Mouse (Mus musculus) intestine, embryonic 14.5 days (tissue): Measurements from ENCODE around the gene Arl6ip1. TPM values are rescaled to one million over a fixed set of nuclear protein-coding genes. Genes with fewer than 3 reads are reported as not detected.
A peak's percentile ranks its signal among the peaks of the same experiment; 100 is the strongest.

Experiments
- ATAC-seq: fragments of 200-750 bp; cut with Nextera tagmentation; replicated peaks from 2 replicates; pipeline ENCODE4 v1.8.0; 2017; ENCODE audit warnings: low read depth, moderate number of reproducible peaks, moderate TSS enrichment, moderate library complexity; ENCODE audit not compliant: low FRiP score, low TSS enrichment
- DNase-seq: peaks from one replicate; pipeline ENCODE4 v3.0.0-alpha.2; 2018; ENCODE audit warnings: low spot score
- H3K27ac ChIP-seq: fragments of 300-500 bp; sonication (generic); 2 replicates; pipeline ENCODE4 v1.5.1; 2014; ENCODE audit warnings: low read depth, mild to moderate bottlenecking, control low read depth
- H3K27me3 ChIP-seq: fragments of 300-500 bp; sonication (generic); replicated peaks from 2 replicates; pipeline ENCODE4 v1.6.1; 2014; ENCODE audit warnings: low read length, control low read depth; ENCODE audit not compliant: control insufficient read depth, insufficient read depth
- H3K36me3 ChIP-seq: fragments of 300-500 bp; sonication (generic); 2 replicates; pipeline ENCODE4 v1.6.1; 2014; ENCODE audit warnings: low read length, control low read depth; ENCODE audit not compliant: control insufficient read depth, insufficient read depth
- H3K4me1 ChIP-seq: fragments of 300-500 bp; sonication (generic); replicated peaks from 2 replicates; pipeline ENCODE4 v1.6.1; 2014; ENCODE audit warnings: low read length, control low read depth, mixed read lengths; ENCODE audit not compliant: control insufficient read depth, insufficient read depth
- H3K4me2 ChIP-seq: fragments of 300-500 bp; sonication (generic); 2 replicates; pipeline ENCODE4 v1.6.1; 2014; ENCODE audit warnings: low read length
- H3K4me3 ChIP-seq: fragments of 300-500 bp; sonication (generic); 2 replicates; pipeline ENCODE4 v1.5.1; 2014; ENCODE audit warnings: low read depth, low read length, control low read depth, mixed read lengths
- H3K9ac ChIP-seq: fragments of 300-500 bp; sonication (generic); 2 replicates; pipeline ENCODE4 v1.6.1; 2014; ENCODE audit warnings: mild to moderate bottlenecking, low read length
- H3K9me3 ChIP-seq: fragments of 300-500 bp; sonication (generic); 2 replicates; pipeline ENCODE4 v1.6.1; 2016; ENCODE audit warnings: low read length, control low read depth; ENCODE audit not compliant: control insufficient read depth
- WGBS: fragments of 180-500 bp; shearing (Covaris S2); extraction: QIAGEN DNeasy Blood & Tissue Kit; methylation state at CpG from one replicate; pipeline ENCODE4 v1.1.7; 2014; 5-methylcytosine and 5-hydroxymethylcytosine counted together
- polyA plus RNA-seq: library from polyadenylated mRNA; unstranded; fragments of >200 nt; fragmentation: Nextera tagmentation; extraction: Ambion mirVana; gene quantifications from 2 replicates; pipeline ENCODE4 v1.2.1, GENCODE M21; 2014

The Arl6ip1 gene
- polyA plus RNA-seq, 1 experiment from 2014 or later, result 323 TPM

- Histone ChIP-seq H3K27ac (no peak overlapping the region; the same call in 1 of the 2 replicates), H3K4me2 (no peak overlapping the region), H3K4me1 (peaks cover 3% of the 10 kb centered on the region; the same call in 1 of the 2 replicates), H3K4me3 (no peak overlapping the region), H3K36me3 (peaks cover 58% of the 10 kb centered on the region), H3K27me3 (no peaks in the 10 kb centered on the region), H3K9me3 (no peaks in the 10 kb centered on the region), H3K9ac (no peak overlapping the region)
- ATAC-seq (no peak), DNase-seq (peak; percentile 47)
- 74% methylated on average over 5 of the region's 5 CpGs for WGBS
Observed at GRCm38 (mm10) chr7:118119946-118120345, 9.5 kb downstream of the Arl6ip1 start.

GRCm38 (mm10) chr7:118119142-118119541, 10.3 kb downstream of the Arl6ip1 start:
- no peak overlapping the region for H3K4me3 ChIP-seq
- no peak overlapping the region for H3K9ac ChIP-seq
- no peaks in the 10 kb centered on the region for H3K9me3 ChIP-seq
- peaks cover 7% of the 10 kb centered on the region; the same call in 1 of the 2 replicates for H3K4me1 ChIP-seq
- peaks cover 61% of the 10 kb centered on the region for H3K36me3 ChIP-seq
- peak; percentile 48 for DNase-seq
- 38% methylated on average over 2 of the region's 2 CpGs for WGBS
- no peak for ATAC-seq
- no peak overlapping the region for H3K27ac ChIP-seq
- no peaks in the 10 kb centered on the region for H3K27me3 ChIP-seq
- H3K4me2 ChIP-seq, result no peak overlapping the region

GRCm38 (mm10) chr7:118118426-118118825, 11.0 kb downstream of the Arl6ip1 start:
- H3K4me2 ChIP-seq, result no peak overlapping the region
- no peaks in the 10 kb centered on the region for H3K27me3 ChIP-seq
- H3K4me1 ChIP-seq, result peaks cover 13% of the 10 kb centered on the region; the same call in 1 of the 2 replicates
- peaks cover 61% of the 10 kb centered on the region for H3K36me3 ChIP-seq
- H3K4me3 ChIP-seq, result no peak overlapping the region
- ATAC-seq (no peak), DNase-seq (no peak)
- no peak overlapping the region for H3K27ac ChIP-seq
- WGBS, result 81% methylated on average over 3 of the region's 3 CpGs
- H3K9me3 ChIP-seq, result no peaks in the 10 kb centered on the region
- no peak overlapping the region for H3K9ac ChIP-seq

GRCm38 (mm10) chr7:118117539-118118210, 11.8 kb downstream of the Arl6ip1 start:
- H3K9me3 ChIP-seq, result no peaks in the 10 kb centered on the region
- H3K9ac ChIP-seq, result no peak overlapping the region
- H3K27ac ChIP-seq, result 0 out of 2 replicates have a peak overlapping the region, but pooled peaks have one; percentile 33
- 45% methylated on average over 4 of the region's 4 CpGs for WGBS
- ATAC-seq, result no peak
- no peak overlapping the region for H3K4me3 ChIP-seq
- DNase-seq, result no peak
- no peak overlapping the region for H3K4me2 ChIP-seq
- H3K4me1 ChIP-seq, result peaks cover 20% of the 10 kb centered on the region; the same call in 1 of the 2 replicates
- H3K36me3 ChIP-seq, result peaks cover 63% of the 10 kb centered on the region
- no peaks in the 10 kb centered on the region for H3K27me3 ChIP-seq

GRCm38 (mm10) chr7:118116787-118117538, 12.5 kb downstream of the Arl6ip1 start:
- Histone ChIP-seq H3K9ac (peak overlapping the region; percentile 47), H3K36me3 (peaks cover 66% of the 10 kb centered on the region), H3K27ac (0 out of 2 replicates have a peak overlapping the region, but pooled peaks have one; percentile 33), H3K27me3 (no peaks in the 10 kb centered on the region), H3K4me2 (peak overlapping the region; percentile 65), H3K4me1 (peaks cover 21% of the 10 kb centered on the region; the same call in 1 of the 2 replicates), H3K4me3 (peak overlapping the region; percentile 93), H3K9me3 (no peaks in the 10 kb centered on the region)
- 13% methylated on average over 8 of the region's 8 CpGs for WGBS
- ATAC-seq (no peak), DNase-seq (peak; percentile 53)

- WGBS, result 1% methylated on average over 40 of the region's 40 CpGs
- peaks cover 73% of the 10 kb centered on the region for H3K36me3 ChIP-seq
Observed at GRCm38 (mm10) chr7:118115877-118116568, 13.4 kb downstream of the Arl6ip1 start, which contains the start of gene Rps15a. Gene Rps15a, minus strand, starts transcription at chr7:118116188.

GRCm38 (mm10) chr7:118115533-118115876, 14.0 kb downstream of the Arl6ip1 start:
- ATAC-seq, result no peak
- under 1% methylated on average over 20 of the region's 20 CpGs for WGBS
- peaks cover 73% of the 10 kb centered on the region for H3K36me3 ChIP-seq

More at GRCm38 (mm10) chr7:118115877-118116568, 13.4 kb downstream of the Arl6ip1 start, which contains the start of gene Rps15a:
- Histone ChIP-seq H3K4me2 (peak within 1 kb of the TSS; percentile 94), H3K9ac (peak within 1 kb of the TSS; percentile 100), H3K4me1 (peaks cover 21% of the 10 kb centered on the region; the same call in 1 of the 2 replicates), H3K27me3 (no peaks in the 10 kb centered on the region), H3K27ac (peak within 1 kb of the TSS; percentile 89), H3K4me3 (peak within 1 kb of the TSS; percentile 93), H3K9me3 (no peaks in the 10 kb centered on the region)
- peak; percentile 81 for ATAC-seq
- DNase-seq, result peak; percentile 97

More at GRCm38 (mm10) chr7:118115533-118115876, 14.0 kb downstream of the Arl6ip1 start:
- Histone ChIP-seq H3K4me1 (peaks cover 21% of the 10 kb centered on the region; the same call in 1 of the 2 replicates), H3K27ac (peak overlapping the region; percentile 89), H3K27me3 (no peaks in the 10 kb centered on the region), H3K9me3 (no peaks in the 10 kb centered on the region), H3K4me3 (peak overlapping the region; percentile 93), H3K9ac (peak overlapping the region; percentile 100), H3K4me2 (peak overlapping the region; percentile 94)
- DNase-seq, result no peak
